Mouse (Mus musculus): ENCODE data around the gene Gm42906.

- TF ChIP-seq TAL1 (IDR thresholded peaks at IDR 0.05; ENCODE audit: low read length), result no peak
- TF ChIP-seq GATA1 (IDR thresholded peaks at IDR 0.05; ENCODE audit: low read length), result no peak
Measured at GRCm38 (mm10) chr5:151296244-151296643, 131.7 kb downstream of the Gm42906 start.
